Mouse (Mus musculus): ENCODE data around the gene Lime1. TPM values are rescaled to one million over a fixed set of nuclear protein-coding genes. Genes with fewer than 3 reads are reported as not detected.

Gene Lime1
- total and polyA plus RNA-seq, 3 experiments = 13.6 to 174 (median 20.5) TPM

DNA sequence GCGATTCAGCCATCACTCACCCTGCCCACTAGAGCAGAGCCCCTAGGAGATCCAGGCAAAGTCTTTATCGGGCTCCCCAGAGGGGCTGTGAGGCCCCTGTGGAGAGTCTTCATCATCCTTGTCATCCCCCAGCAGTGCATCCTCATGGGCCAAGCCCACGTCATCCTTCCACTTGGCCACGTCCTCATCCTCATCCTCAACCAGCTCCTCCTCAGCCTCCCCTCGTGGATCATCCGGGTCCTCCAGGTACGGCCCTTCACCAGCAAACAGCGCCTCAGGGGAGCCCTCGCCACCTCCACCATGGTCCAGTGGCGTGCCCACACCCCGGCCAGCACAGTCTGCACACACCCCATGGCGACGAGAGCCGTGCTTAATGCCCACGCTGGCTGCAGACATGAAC, 11.1 kb downstream of the Lime1 start:
- no peak for DNase-seq

DNA sequence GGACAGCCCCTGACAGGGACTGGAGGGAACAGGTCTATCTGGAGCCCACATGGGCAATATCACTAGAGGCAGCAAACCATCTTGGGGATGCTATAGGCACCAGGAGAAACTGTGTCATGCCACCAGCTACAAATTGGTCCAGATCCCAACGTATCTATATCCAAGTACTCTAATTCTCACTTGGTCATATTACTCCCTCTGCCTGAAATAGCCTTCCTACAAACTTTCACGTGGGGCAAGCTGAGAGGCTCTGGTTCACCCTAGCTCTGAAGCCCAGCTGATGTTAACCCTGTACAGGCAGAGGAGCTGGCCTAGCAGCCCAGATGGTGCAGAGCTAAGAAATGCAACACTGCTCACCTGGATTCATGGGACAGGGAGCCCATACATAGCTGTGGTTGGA, 11.7 kb downstream of the Lime1 start:
- DNase-seq = no peak

DNA sequence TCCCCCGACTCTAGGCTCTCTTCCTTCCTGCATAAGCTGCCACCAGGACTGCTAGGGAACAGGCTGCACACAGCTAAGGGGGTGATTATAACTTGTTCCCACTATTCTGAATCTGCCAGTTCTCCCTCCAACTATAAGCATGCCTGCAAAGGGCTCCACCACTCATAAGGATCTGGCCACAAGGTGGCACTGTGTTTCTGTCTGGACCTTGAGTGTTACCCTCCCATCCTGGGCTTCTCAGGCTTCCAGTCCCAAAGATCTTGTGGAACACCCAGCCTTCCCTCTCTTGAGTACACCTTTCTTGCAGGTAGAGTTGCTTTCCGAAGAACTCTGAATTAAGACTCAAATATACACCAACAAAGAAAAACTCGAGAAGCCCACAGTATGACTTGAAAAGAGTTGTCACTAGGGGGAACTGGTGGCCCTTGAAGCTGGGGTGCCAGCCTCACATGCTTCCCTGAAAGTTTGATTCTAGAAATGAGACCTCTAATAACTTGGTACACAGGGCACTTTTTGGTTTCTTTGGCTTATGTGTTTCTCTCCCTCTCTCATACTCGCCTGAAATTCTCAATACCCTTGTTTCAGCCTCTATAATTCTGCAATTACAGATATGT, 12.8 kb downstream of the Lime1 start:
- peak; percentile 88 for DNase-seq

DNA sequence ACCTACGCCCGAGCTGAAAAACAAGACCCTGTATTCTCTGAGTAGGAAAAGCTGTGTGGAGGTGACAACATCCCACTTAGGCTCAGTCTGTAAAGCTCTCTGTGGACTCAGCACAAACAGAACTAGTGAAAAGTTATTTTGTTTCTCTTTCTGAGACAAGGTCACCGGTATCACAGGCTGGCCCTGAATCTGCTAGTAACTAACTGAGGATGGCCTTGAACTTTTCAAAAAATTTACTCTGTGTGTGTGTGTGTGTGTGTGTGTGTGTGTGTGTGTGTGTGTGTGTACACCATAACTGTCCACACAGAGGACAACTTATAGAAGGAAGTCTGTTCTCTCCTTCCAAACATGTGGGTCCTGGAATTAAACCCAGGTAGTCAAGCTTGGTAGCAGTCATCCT, 14.2 kb downstream of the Lime1 start:
- peak; percentile 60 for DNase-seq

DNA sequence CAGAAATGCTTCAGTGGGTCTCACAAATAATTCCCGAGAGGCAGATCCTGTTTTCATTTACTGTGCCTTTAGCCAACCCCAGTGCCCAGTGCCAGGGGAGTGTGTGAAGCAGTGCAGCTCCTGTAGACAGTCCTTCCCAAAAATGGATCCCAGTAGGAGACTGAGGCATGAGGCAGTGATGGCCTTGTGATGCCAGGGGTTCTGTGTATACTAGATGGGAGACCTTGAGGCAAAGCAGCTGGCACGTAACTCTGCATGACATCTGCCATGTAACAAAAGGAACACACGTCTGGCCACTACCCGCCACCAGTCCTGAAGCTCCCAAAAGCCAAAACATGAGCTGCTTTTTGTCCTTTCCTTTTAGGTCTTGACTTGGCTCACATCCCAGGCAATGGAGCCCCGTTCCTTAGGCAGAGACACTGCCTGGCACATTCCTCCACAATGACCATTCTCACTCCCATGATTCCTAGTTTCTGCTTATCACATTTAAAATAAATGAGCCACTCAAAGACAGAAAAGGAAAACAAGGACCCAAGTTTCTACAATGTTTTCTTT, 17.4 kb downstream of the Lime1 start:
- peak; percentile 51 for DNase-seq

DNA sequence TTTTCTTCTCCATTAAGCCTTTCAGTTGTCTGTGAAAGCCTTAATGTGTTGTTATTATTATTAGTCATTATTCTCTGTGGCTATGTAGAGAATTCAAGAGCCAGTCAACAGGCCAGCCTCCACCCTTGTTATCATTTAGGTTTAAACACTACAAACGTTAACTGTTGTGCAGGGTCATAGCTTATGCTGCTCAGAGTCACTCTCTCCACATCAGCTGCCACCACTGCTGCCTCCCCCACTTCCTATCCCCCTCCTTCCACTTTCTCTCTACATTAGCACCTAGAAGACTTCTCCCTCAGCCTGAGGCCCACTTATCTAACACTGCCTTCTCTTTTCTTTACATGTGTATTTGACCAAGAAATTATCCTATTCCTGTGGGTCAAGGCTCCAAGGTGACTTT, 21.6 kb downstream of the Lime1 start:
- no peak for DNase-seq

DNA sequence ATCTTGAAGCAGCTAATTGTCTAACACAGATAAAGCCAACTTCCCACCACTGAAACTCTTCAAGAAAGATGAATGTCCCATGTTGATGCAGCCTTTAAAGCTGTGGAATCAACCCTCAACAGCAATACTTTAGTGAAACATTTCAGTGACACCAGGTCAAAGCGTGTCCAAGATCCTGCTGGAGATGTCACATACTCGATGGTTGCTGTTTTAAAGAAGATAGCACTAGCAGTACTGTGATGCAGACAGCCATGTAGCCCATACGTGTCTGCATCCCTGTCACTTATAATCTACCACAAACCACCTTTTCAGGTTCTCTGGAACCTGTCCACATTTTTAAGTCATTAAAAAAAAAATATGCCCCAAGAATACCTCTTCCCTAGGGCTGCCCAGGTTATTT, 23.8 kb downstream of the Lime1 start:
- DNase-seq = no peak

DNA sequence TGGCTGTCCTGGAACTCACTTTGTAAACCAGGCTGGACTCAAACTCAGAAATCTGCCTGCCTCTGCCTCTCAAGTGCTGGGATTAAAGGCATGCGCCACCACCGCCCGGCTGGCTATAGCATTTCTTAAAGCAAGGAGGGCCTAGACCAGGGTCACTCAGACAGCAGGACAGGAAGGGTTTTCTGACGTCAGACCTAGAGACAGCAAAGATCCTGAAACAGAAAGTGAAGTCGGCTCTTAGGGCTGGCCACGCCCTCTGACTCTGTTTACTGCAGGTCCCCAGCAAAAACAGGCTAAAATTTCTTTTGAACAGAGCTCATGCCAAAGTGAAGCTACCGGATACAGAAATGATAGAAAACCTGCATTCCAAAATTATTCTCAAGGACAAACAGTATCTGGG, 29.8 kb downstream of the Lime1 start:
- DNase-seq = no peak

DNA sequence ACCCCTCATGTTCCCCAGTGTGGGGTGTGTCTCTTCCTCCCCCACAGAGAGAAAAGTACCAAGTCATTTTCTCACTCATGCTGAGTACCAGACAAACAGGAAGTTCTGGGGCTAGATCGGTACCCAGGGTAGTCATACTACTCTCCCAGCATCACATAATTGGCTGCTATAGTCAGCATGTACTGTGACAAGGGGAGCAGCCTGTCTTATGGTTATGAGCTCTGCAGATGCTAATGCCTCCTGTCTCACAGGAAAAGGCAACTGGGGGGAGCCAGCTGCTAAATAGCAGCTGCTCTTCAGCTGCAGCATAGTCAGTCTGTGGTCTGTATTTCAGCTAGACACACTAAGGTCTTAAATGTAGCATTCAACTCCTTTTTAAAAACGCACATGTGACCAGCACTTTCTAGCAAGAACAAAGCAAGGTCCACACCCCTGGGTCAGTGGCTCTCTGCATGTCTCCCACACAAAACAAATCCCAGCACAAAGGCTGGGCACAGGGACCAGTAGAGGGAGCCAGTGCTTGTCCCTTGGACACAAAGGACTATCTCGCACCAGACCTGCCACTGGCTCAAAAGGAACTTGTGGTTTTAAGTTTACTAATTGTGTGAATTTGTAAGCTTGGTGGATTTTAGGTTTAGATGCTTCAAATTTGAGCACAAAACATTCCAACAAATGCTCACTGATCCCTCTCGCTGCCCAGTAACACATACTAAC, 31.0 kb downstream of the Lime1 start:
- peak; percentile 79 for DNase-seq

DNA sequence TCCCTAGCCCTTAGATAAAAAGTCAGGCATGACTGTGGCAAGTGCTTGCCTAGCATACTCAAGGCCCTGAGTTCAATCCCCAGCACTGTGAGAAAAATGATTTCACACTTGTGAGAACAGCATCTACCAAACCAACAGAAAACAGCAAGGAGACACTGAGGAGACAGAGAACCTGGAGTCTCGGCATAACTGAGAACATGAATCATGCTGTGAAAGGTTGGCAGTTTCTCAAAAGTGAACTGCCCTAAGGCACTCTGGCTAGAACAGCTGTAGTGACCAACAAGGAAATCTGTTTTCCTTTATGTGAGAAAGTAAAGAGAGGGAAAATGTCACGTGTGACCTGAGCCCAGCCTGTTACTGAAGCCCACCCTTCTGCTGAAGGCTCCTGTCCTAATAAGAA, 33.3 kb downstream of the Lime1 start:
- peak; percentile 31 for DNase-seq

DNA sequence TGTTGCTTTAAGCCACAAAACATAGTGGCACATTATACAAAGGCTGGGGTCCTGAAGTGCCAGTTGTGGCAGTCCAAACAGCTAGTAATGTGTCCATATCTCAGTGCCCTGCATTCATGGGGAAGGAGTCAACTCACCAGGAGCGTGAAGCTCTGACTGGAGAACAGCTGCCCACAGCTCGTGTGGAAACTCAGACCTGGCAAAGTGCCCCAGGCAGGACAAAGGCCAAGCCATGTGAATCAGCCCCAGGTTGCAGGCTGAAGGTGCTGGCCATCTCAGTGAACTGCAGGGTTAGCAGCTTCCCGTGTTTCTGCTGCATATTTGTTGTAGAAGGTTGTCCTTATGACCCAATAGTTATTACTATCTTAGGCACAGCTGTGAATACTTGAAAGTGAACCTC, 36.1 kb downstream of the Lime1 start:
- peak; percentile 84 for DNase-seq

DNA sequence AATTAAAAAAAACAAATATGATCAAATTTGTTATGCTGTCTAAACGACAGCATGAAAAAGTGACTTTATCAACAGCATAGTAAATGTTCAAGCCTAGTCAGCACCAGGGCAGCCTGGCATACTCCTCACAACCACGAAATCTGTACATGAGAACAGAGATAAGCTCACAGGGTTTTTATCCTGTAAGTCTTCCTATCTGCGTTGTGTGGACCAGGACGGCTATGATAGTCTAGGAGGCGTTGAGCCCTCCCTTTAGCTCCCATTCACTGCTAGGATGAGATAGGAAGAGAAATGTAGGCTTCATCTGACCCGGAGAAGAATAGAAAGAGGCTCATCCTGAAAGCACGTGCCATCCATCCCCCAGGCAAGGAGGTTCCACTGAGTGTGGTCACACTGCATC, 39.5 kb downstream of the Lime1 start:
- no peak for DNase-seq

DNA sequence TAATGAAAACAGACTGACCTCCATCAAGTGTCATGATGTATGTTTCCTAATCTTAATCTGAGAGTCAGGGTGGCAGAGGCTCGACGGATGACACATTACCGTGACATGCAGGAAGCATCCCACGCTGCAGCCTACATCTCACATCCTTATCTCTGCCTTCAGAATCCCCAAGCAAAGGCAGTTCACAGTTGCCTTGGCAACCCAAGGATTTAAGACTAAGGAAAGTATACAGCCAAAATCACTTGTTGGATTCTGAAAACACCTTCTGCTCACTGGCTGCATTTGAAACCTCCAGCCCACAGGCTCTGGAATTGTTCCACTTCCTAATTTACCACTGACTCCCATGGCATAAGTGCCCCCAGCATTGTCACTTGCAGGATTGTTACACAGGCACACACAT, 40.5 kb downstream of the Lime1 start:
- no peak for DNase-seq

DNA sequence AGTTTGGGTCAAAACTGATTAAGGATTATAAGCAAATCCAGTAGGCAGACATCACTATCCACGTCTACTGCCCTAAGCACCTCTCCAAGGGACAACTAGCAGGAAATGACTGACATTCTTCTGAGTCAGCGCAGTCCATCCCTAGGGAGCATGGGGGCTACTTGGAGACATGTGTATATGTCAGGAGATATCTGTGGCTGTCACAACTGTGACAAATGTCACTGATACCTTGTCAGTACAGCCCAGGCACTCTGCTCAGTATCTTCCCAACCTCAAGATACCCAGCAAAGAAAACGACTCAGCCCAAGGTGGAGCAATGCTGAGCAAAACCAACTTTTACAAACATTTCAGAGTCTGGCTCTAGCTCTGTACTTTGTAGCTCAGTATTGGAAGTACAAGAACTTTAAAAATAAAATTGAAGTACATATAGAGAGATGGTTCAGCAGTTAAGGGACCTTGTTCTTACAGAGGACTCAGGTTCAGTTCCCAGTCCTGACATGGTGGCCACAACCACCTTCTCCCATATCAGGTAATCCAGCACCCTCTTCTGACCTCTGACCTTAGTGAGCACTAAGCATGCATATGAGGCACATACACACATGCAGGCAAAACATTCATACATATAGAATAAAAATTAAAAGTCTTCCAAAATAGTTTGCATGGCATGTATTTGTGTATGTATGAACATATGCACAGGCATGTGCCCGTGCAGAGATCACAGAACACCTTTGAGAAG, 41.2 kb downstream of the Lime1 start:
- DNase-seq = no peak

DNA sequence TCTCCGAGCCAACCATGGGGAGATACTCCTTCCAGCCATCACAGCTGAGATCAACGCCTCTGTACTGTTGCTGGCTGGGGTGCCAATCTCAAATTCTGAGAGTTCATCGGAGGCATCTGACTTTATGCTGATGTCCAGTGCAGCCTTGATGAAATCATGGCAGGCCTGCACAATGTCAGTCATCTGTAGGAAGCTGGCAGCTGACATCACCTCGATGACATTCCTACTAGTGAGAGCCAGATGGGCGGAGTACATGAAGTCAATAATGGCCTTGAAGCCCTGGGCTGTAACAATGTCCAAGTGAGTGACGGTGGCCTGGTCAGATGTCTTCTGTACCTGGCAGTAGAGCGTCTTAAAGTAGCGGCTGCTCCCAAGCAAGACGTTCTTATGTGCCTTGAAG, 44.0 kb downstream of the Lime1 start:
- peak; percentile 24 for DNase-seq

Other genes starting within 250 kb of the Lime1 start
- 1 to 10 TPM; 5.2 to 5.4 TPM for gene Kcnq2, start 244.8 kb upstream of the Lime1 start, total RNA-seq (2021)
- 2.8 and 3.7 TPM in 2 replicates for gene Kcnq2, start 244.8 kb upstream of the Lime1 start, polyA plus RNA-seq (2012; rRNA removed)
- gene Eef1a2, start 223.1 kb upstream of the Lime1 start, total RNA-seq (2021) = 10 to 100 TPM; 44.0 to 65.9 TPM
- gene Eef1a2, start 223.1 kb upstream of the Lime1 start, polyA plus RNA-seq (2012; rRNA removed) = 30.4 and 42.9 TPM in 2 replicates
- gene Ppdpf, start 192.8 kb upstream of the Lime1 start, total RNA-seq (2021) = 10 to 100 TPM; 91.1 to 91.9 TPM
- 160 and 197 TPM in 2 replicates for gene Ppdpf, start 192.8 kb upstream of the Lime1 start, polyA plus RNA-seq (2012; rRNA removed)
- gene Ptk6, start 177.3 kb upstream of the Lime1 start, total RNA-seq (2021) = under 1 TPM in 1 of 2 experiments, not detected in 1; 0.07 TPM
- gene Ptk6, start 177.3 kb upstream of the Lime1 start, polyA plus RNA-seq (2012; rRNA removed) = 0.02 TPM in 1 of 2 replicates, not detected in the other
- gene Srms, start 166.9 kb upstream of the Lime1 start, total RNA-seq (2021) = 1 to 10 TPM in 1 of 2 experiments, under 1 TPM in 1; 0.66 to 1.3 TPM
- 1.1 and 1.4 TPM in 2 replicates for gene Srms, start 166.9 kb upstream of the Lime1 start, polyA plus RNA-seq (2012; rRNA removed)
- gene Fndc11, start 160.1 kb upstream of the Lime1 start, total RNA-seq (2021) = under 1 TPM in 1 of 2 experiments, not detected in 1; 0.46 TPM
- 0.47 and 0.67 TPM in 2 replicates for gene Fndc11, start 160.1 kb upstream of the Lime1 start, polyA plus RNA-seq (2012; rRNA removed)
- gene Helz2, start 138.1 kb upstream of the Lime1 start, total RNA-seq (2021) = 10 to 100 TPM; 15.3 to 25.0 TPM
- 29.6 and 33.1 TPM in 2 replicates for gene Helz2, start 138.1 kb upstream of the Lime1 start, polyA plus RNA-seq (2012; rRNA removed)
- 10 to 100 TPM; 15.4 to 15.5 TPM for gene Gmeb2, start 92.0 kb upstream of the Lime1 start, total RNA-seq (2021)
- gene Gmeb2, start 92.0 kb upstream of the Lime1 start, polyA plus RNA-seq (2012; rRNA removed) = 21.8 and 28.4 TPM in 2 replicates
- 10 to 100 TPM in 1 of 2 experiments, 1 to 10 TPM in 1; 9.6 to 19.8 TPM for gene Stmn3, start 65.6 kb upstream of the Lime1 start, total RNA-seq (2021)
- gene Stmn3, start 65.6 kb upstream of the Lime1 start, polyA plus RNA-seq (2012; rRNA removed) = 8.8 and 17.3 TPM in 2 replicates
- 10 to 100 TPM; 24.5 to 27.8 TPM for gene Rtel1, start 60.3 kb upstream of the Lime1 start, total RNA-seq (2021)
- gene Rtel1, start 60.3 kb upstream of the Lime1 start, polyA plus RNA-seq (2012; rRNA removed) = 23.2 and 24.2 TPM in 2 replicates
- 10 to 100 TPM; 36.6 to 51.0 TPM for gene Zgpat, start 15.2 kb upstream of the Lime1 start, total RNA-seq (2021)
- gene Zgpat, start 15.2 kb upstream of the Lime1 start, polyA plus RNA-seq (2012; rRNA removed) = 33.8 and 34.5 TPM in 2 replicates
- gene Arfrp1, start 14.7 kb upstream of the Lime1 start, total RNA-seq (2021) = 10 to 100 TPM; 44.0 to 46.2 TPM
- gene Arfrp1, start 14.7 kb upstream of the Lime1 start, polyA plus RNA-seq (2012; rRNA removed) = 14.8 and 19.5 TPM in 2 replicates
- 10 to 100 TPM in 1 of 2 experiments, 1 to 10 TPM in 1; 9.5 to 16.3 TPM for gene Zbtb46, start 79.3 kb downstream of the Lime1 start, total RNA-seq (2021)
- 6.0 and 6.2 TPM in 2 replicates for gene Zbtb46, start 79.3 kb downstream of the Lime1 start, polyA plus RNA-seq (2012; rRNA removed)
- not detected for gene Abhd16b, start 113.1 kb downstream of the Lime1 start, total RNA-seq (2021)
- not detected in 2 replicates for gene Abhd16b, start 113.1 kb downstream of the Lime1 start, polyA plus RNA-seq (2012; rRNA removed)
- 100 to 1,000 TPM; 102 to 119 TPM for gene Tpd52l2, start 117.1 kb downstream of the Lime1 start, total RNA-seq (2021)
- gene Tpd52l2, start 117.1 kb downstream of the Lime1 start, polyA plus RNA-seq (2012; rRNA removed) = 24.0 and 25.2 TPM in 2 replicates
- 10 to 100 TPM; 92.3 to 96.0 TPM for gene Dnajc5, start 140.4 kb downstream of the Lime1 start, total RNA-seq (2021)
- 35.7 and 36.6 TPM in 2 replicates for gene Dnajc5, start 140.4 kb downstream of the Lime1 start, polyA plus RNA-seq (2012; rRNA removed)
- gene Uckl1, start 204.8 kb downstream of the Lime1 start, total RNA-seq (2021) = 10 to 100 TPM; 64.9 to 73.6 TPM
- 165 and 170 TPM in 2 replicates for gene Uckl1, start 204.8 kb downstream of the Lime1 start, polyA plus RNA-seq (2012; rRNA removed)
- 10 to 100 TPM; 63.0 to 69.0 TPM for gene Prpf6, start 211.8 kb downstream of the Lime1 start, total RNA-seq (2021)
- 6.7 and 9.6 TPM in 2 replicates for gene Prpf6, start 211.8 kb downstream of the Lime1 start, polyA plus RNA-seq (2012; rRNA removed)
- 10 to 100 TPM; 40.9 to 52.7 TPM for gene Zfp512b, start 212.7 kb downstream of the Lime1 start, total RNA-seq (2021)
- 69.2 and 72.6 TPM in 2 replicates for gene Zfp512b, start 212.7 kb downstream of the Lime1 start, polyA plus RNA-seq (2012; rRNA removed)
- gene Samd10, start 219.1 kb downstream of the Lime1 start, total RNA-seq (2021) = 10 to 100 TPM in 1 of 2 experiments, 1 to 10 TPM in 1; 9.6 to 21.6 TPM
- gene Samd10, start 219.1 kb downstream of the Lime1 start, polyA plus RNA-seq (2012; rRNA removed) = 41.0 and 44.6 TPM in 2 replicates